Mouse (Mus musculus) embryonic facial prominence, embryonic 14.5 days (tissue): Measurements from ENCODE around the gene Casp9. TPM values are rescaled to one million over a fixed set of nuclear protein-coding genes. Genes with fewer than 3 reads are reported as not detected.

Source experiments
- ATAC-seq: fragments of 200-750 bp; cut with Nextera tagmentation; 2 replicates; pipeline ENCODE4 v1.8.0; 2017; ENCODE audit warnings: low read depth, moderate number of reproducible peaks, moderate TSS enrichment
- DNase-seq: peaks from one replicate; pipeline ENCODE4 v3.0.0-alpha.2; 2015; ENCODE audit warnings: low spot score
- H3K27ac ChIP-seq: fragments of 300-500 bp; sonication (generic); replicated peaks from 2 replicates; pipeline ENCODE4 v1.5.1; 2014; ENCODE audit warnings: low read depth, mild to moderate bottlenecking, low read length, moderate library complexity
- H3K27me3 ChIP-seq: fragments of 300-500 bp; sonication (generic); replicated peaks from 2 replicates; pipeline ENCODE4 v1.6.1; 2014; ENCODE audit warnings: low read length; ENCODE audit not compliant: control insufficient read depth, insufficient read depth
- H3K36me3 ChIP-seq: fragments of 300-500 bp; sonication (generic); 2 replicates; pipeline ENCODE4 v1.6.1; 2014; ENCODE audit warnings: low read length, mixed read lengths; ENCODE audit not compliant: control insufficient read depth, insufficient read depth
- H3K4me1 ChIP-seq: fragments of 300-500 bp; sonication (generic); 2 replicates; pipeline ENCODE4 v1.6.1; 2014; ENCODE audit warnings: antibody characterized with exemption, low read length; ENCODE audit not compliant: control insufficient read depth, insufficient read depth
- H3K4me2 ChIP-seq: fragments of 300-500 bp; sonication (generic); 2 replicates; pipeline ENCODE4 v1.6.1; 2014; ENCODE audit warnings: low read depth, mild to moderate bottlenecking, low read length, moderate library complexity, mixed read lengths
- H3K4me3 ChIP-seq: fragments of 300-500 bp; sonication (generic); 2 replicates; pipeline ENCODE4 v1.5.1; 2014; ENCODE audit warnings: low read depth, mild to moderate bottlenecking, low read length
- H3K9ac ChIP-seq: fragments of 300-500 bp; sonication (generic); 2 replicates; pipeline ENCODE4 v1.6.1; 2014; ENCODE audit warnings: low read depth, mild to moderate bottlenecking, low read length, moderate library complexity, mixed read lengths
- H3K9me3 ChIP-seq: fragments of 300-500 bp; sonication (generic); 2 replicates; pipeline ENCODE4 v1.6.1; 2016; ENCODE audit warnings: low read length; ENCODE audit not compliant: control insufficient read depth
- WGBS: fragments of 180-500 bp; shearing (Covaris S2); extraction: QIAGEN DNeasy Blood & Tissue Kit; methylation state at CpG from one replicate; pipeline ENCODE4 v1.1.7; 2014; 5-methylcytosine and 5-hydroxymethylcytosine counted together
- polyA plus RNA-seq: library from polyadenylated mRNA; unstranded; fragments of >200 nt; fragmentation: Nextera tagmentation; extraction: Ambion mirVana; gene quantifications from 2 replicates; pipeline ENCODE4 v1.2.1, GENCODE M21; 2014

The Casp9 gene
- polyA plus RNA-seq, 1 experiment from 2014 or later: 10.3 TPM

DNA sequence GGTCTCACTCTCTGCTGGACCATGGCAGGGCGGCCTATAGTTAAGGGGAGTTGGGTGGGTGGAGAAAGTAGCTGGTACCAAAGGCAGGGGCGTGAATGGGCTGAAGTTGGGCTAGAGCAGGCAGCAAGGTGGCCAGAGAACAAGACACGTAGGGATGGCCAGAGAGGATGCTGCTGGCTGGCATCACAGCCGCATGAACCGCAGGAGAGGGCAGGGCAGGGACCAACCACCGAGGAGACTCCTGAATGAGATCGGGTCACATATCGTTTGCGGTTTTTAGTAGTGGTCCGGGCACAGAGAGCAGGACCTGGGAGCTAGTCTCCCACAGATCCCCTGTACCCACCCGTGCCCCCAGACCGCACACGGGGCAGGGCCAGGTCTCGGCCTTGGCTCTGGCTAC, 65.9 kb downstream of the Casp9 start:
- Histone ChIP-seq H3K4me1 (no peaks in the 10 kb centered on the region), H3K9ac (no peak overlapping the region), H3K27me3 (no peaks in the 10 kb centered on the region), H3K4me3 (no peak overlapping the region), H3K36me3 (peaks cover 16% of the 10 kb centered on the region; the same call in 1 of the 2 replicates), H3K9me3 (no peaks in the 10 kb centered on the region), H3K4me2 (no peak overlapping the region), H3K27ac (no peak overlapping the region)
- DNase-seq: no peak
- 90% methylated on average over 11 of the region's 14 CpGs for WGBS
- ATAC-seq: no peak

DNA sequence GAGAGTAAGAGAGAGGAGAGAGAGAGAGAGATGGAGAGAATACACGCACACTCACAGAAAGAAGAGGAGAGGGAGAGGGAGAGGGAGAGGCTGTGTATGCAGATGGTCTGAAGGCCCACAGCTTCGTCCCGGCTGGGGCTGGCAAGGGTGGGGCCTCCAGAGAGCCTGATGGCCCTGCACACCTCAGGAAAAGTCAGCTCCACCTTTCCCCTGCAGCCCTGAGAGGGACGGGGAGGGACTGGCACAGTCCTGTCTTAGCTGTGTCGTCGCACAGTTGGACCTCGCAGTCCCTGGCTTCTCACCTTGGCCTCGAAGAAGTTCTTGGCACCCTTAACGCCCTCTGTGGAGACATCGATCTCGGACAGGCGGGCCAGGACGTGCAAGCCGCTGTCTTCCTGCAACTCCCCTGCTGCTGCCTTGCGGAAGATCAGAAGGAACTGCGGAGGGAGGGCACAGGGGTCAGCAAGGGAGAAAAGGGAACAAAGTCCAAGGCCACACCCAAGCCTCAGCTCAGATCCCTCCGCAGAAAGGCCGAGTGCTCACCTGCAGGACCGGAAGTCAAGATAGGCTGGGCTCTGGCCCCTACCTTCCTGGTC, 66.9 kb downstream of the Casp9 start:
- Histone ChIP-seq H3K27ac (no peak overlapping the region), H3K4me1 (no peaks in the 10 kb centered on the region), H3K9me3 (no peaks in the 10 kb centered on the region), H3K27me3 (no peaks in the 10 kb centered on the region), H3K36me3 (peaks cover 16% of the 10 kb centered on the region; the same call in 1 of the 2 replicates), H3K9ac (no peak overlapping the region), H3K4me3 (no peak overlapping the region), H3K4me2 (no peak overlapping the region)
- WGBS: 68% methylated on average over 15 of the region's 19 CpGs
- DNase-seq (no peak), ATAC-seq (no peak)

DNA sequence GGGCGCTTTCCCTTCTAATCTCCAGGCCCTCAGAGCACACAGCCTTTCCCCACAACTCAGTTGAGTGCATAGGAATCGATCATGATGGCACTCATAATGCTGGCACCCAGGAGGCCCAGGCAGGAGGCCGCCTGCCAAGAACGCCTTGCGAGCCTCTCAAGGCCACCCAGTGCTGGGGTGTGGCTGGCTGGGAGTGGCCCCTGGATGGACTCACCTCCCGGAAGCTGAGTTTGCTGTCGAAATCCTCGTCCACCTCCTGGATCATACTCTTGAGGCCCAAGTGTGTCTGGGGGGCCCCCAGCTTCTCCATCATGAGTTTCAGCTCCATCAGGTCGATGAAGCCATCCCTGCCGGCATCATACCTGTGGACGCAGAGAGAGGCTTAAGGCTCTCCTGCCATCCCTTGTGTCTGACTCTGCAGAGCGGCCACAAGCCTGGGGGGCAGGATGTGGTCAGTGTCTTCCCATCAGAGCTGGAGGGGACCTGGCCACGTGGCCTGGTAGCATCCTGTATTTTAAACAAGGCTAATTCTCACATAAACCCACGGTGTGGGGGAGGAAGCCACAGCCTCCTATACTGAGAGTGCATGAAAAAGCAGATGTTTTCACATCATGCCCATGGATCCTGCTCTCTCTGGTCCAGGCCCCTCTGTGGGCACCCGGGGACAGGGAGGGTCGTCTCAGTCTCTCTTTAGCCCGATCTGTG, 68.3 kb downstream of the Casp9 start:
- WGBS: 85% methylated on average over 17 of the region's 17 CpGs

DNA sequence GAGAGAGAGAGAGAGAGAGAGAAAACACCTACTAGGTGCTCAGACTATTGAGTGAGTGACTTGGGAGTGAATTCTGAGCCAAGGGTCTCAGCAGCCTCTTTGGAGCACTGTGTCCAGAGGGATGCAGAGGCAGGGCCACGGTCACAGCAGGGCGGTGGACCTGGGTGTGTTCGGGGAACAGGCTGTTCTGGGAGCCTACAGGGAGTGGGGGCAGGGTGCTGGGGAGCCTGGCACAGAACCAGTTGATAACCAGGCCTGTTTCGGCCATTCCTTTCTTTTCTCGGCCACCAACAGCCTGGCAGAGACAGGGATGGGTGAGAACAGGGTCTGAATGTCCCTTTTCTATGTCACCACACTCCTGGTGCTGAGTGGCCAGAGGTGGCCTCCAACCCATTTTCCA, 69.5 kb downstream of the Casp9 start:
- no peaks in the 10 kb centered on the region for H3K9me3 ChIP-seq
- H3K9ac ChIP-seq: no peak overlapping the region
- ATAC-seq (no peak), DNase-seq (no peak)
- peaks cover 16% of the 10 kb centered on the region; the same call in 1 of the 2 replicates for H3K36me3 ChIP-seq
- peaks cover 12% of the 10 kb centered on the region; the same call in 1 of the 2 replicates for H3K4me1 ChIP-seq
- no peak overlapping the region for H3K27ac ChIP-seq
- no peak overlapping the region for H3K4me2 ChIP-seq
- no peaks in the 10 kb centered on the region for H3K27me3 ChIP-seq
- H3K4me3 ChIP-seq: no peak overlapping the region
- 84% methylated on average over 5 of the region's 5 CpGs for WGBS

More for the DNA sequence above, 68.3 kb downstream of the Casp9 start:
- Histone ChIP-seq H3K36me3 (peaks cover 16% of the 10 kb centered on the region; the same call in 1 of the 2 replicates), H3K27me3 (no peaks in the 10 kb centered on the region), H3K4me1 (0 out of 2 replicates have a peak, but pooled peaks cover 3% of the 10 kb centered on the region), H3K9me3 (no peaks in the 10 kb centered on the region), H3K4me3 (no peak overlapping the region), H3K9ac (no peak overlapping the region), H3K4me2 (no peak overlapping the region), H3K27ac (no peak overlapping the region)
- ATAC-seq (no peak), DNase-seq (no peak)

DNA sequence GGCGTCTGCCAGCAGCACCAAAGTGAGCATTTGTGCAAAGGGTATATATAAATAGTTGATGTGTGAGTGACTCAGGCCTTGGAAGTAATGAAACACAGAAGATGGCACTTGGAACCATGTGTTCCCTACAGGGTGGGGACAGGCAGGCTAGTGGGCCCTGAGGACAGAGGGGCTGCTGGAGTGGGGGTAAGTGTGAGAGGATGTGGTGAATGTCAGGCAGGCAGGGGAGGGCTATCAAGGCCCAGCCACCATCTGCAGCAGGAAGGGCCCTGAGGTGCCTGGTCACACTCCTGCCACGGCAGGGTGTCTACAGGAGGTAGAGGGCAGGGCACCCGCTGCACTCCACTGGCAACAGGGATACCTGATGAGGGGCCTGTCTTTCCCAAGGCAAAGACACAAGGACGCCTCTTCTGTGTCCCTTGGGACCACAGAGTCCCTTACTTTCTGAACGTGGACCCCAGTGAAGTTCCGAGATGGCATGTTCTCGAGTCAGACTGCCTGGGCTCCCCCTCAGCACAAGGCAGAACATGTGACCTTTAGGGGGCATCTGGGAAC, 70.4 kb downstream of the Casp9 start:
- no peak overlapping the region for H3K4me2 ChIP-seq
- WGBS: 82% methylated on average over 7 of the region's 7 CpGs
- H3K27ac ChIP-seq: no peak overlapping the region
- no peak for ATAC-seq
- no peaks in the 10 kb centered on the region for H3K9me3 ChIP-seq
- H3K9ac ChIP-seq: no peak overlapping the region
- no peaks in the 10 kb centered on the region for H3K27me3 ChIP-seq
- peaks cover 13% of the 10 kb centered on the region; the same call in 1 of the 2 replicates for H3K4me1 ChIP-seq
- no peak overlapping the region for H3K4me3 ChIP-seq
- DNase-seq: no peak
- H3K36me3 ChIP-seq: peaks cover 16% of the 10 kb centered on the region; the same call in 1 of the 2 replicates

DNA sequence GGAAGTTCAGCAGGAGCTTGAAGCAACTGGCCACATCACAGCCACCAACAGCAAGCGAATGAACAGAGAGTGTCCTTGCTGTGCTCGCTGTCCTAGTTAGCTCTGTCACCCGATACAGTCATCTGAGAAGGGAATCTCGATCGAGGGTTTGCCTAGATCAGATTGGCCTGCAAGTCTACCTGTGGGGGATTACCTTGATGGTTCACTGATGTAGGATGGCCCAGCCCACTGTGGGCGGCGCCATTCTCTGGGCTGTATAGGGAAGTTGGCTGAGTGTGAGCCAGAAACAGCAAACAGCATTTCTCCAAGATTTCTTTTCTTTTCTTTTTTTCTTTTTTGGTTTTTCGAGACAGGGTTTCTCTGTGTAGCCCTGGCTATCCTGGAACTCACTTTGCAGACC, 71.1 kb downstream of the Casp9 start:
- no peak overlapping the region for H3K4me2 ChIP-seq

DNA sequence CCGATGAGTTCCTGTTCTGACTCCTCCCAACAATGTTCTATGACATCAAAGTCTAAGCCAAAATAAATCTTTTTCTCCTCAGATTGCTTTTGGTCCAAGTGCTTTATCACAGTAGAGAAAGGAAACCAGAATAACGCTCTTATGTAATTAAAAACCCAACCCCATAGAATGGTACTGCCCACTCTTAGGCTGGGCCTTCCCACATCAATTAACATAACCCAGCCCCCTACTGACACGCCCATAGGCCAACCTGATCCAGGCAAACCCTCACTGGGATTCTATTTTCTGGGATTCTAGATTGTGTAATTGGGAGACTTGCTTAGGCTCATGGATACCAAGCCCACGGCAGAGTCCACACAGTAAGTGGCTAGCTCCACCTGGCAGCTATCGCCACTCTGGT, 71.6 kb downstream of the Casp9 start:
- peaks cover 13% of the 10 kb centered on the region; the same call in 1 of the 2 replicates for H3K4me1 ChIP-seq
- WGBS: 93% methylated on average over 5 of the region's 5 CpGs
- no peak for ATAC-seq
- no peak for DNase-seq
- H3K4me2 ChIP-seq: no peak overlapping the region
- H3K27ac ChIP-seq: no peak overlapping the region
- no peak overlapping the region for H3K4me3 ChIP-seq
- no peaks in the 10 kb centered on the region for H3K9me3 ChIP-seq
- H3K9ac ChIP-seq: no peak overlapping the region
- H3K27me3 ChIP-seq: no peaks in the 10 kb centered on the region
- H3K36me3 ChIP-seq: peaks cover 15% of the 10 kb centered on the region; the same call in 1 of the 2 replicates

More for the DNA sequence above, 71.1 kb downstream of the Casp9 start:
- 91% methylated on average over 8 of the region's 8 CpGs for WGBS
- Histone ChIP-seq H3K9ac (no peak overlapping the region), H3K4me1 (peaks cover 13% of the 10 kb centered on the region; the same call in 1 of the 2 replicates), H3K27ac (no peak overlapping the region), H3K9me3 (no peaks in the 10 kb centered on the region), H3K27me3 (no peaks in the 10 kb centered on the region), H3K36me3 (peaks cover 16% of the 10 kb centered on the region; the same call in 1 of the 2 replicates), H3K4me3 (no peak overlapping the region)
- no peak for ATAC-seq
- DNase-seq: no peak
